Mouse (Mus musculus) kidney, postnatal 25 days (tissue): ENCODE results near the gene Hivep3.
A peak's percentile ranks its signal among the peaks of the same experiment; 100 is the strongest.

ENCODE experiments used
- DNase-seq, 2 experiments: peaks; one replicate each; pipeline ENCODE4 v3.0.0; 2021; ENCODE audit warnings: mixed read lengths in 2 of 2

Gene Hivep3

DNA sequence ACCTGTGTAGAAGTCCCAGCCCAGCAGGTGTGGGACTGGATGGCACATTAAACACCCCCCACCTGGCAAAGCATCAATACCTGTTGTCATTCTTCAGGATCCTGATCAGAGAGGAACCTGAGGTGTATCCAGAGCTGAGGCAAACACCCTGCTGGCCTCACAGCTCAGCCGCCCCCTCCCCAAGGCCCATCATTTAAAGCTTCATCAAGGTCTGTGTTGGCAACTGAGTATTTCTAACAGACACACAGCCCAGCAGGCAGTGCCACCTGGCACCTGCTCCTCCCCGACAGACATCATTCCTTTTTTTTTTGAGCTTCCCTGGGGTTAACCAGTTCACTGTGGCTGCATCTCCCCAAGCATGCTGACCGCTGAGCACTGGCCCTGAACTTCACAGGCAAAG lies 381.9 kb downstream of the Hivep3 start:
- DNase-seq = no peak

DNA sequence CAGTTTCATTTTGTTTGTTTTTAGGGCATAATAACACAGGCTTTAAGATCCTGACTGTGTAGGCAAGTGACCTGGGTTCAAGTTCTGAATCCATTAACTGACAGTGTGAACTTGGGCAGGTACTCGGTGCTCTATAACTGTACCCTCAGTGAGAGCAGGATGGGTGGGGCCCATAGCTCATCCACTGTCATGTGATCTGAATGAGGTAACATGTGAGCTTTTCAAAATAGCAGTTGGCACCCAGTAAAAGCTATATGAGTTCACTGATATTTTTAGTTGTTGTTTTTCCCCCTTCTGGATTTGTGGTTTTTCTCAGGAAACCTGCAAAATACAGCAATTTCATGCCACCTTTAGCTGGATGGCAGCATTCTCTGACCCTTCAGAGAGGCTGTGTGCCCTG lies 382.7 kb downstream of the Hivep3 start:
- DNase-seq = no peak

DNA sequence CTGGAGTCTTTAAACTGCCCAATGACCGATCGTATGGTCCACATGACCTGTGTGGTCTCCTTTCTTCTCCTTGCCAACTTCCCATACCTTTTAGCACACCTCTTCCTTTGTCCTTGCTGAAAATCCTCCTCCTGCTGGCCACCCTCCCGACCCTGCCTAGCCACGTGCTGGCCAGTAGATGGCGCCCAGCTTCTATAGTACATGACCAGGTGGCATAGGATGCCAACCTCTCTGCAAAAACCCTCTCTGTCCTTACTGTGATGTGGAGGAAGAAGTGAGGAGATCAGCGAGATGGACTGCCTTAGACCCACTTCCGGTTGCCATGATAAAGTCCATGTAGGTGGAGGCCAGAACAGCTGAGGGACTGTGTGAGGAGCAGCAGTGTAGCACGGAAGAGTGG lies 386.7 kb downstream of the Hivep3 start:
- peak; percentile 55 to 74 for DNase-seq

DNA sequence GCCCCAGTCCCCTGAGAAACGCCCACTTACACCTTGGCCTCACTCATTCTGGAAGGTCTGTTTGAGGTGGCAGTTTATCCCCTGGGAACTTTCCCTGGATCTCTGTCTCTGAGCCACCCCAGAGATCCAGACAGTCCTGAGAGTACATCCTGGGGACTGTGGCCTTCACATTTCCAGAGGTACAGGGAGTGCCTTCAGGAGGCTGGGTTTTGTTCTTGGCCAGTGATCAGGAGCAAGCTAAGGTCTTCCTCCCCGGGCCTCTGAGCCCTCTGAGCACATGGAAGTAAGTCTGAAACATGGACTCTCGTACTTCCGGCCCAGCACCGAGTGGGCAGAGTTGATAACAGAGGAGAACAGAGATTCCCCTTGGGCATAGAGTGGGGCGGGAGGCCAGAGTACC lies 391.1 kb downstream of the Hivep3 start:
- no peak for DNase-seq

DNA sequence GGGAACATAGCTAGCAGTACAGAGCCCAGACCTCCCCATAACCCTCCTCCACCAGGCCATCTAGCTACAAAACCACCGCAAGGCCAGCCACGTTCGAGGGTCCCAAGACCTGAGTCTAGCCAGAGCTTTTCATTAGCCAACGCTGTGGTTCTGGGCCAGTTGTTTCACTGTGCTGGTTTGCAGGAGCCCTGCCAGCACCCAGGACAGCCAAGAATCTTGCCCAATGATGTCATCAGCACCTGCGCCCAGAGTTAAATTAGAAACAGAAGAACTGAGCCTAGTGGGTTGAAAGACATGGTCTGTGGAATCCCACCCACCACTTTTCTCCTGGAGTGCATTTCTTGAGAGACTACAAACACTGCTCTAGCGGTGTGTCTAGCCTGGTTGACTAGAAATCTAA lies 392.5 kb downstream of the Hivep3 start:
- no peak for DNase-seq

DNA sequence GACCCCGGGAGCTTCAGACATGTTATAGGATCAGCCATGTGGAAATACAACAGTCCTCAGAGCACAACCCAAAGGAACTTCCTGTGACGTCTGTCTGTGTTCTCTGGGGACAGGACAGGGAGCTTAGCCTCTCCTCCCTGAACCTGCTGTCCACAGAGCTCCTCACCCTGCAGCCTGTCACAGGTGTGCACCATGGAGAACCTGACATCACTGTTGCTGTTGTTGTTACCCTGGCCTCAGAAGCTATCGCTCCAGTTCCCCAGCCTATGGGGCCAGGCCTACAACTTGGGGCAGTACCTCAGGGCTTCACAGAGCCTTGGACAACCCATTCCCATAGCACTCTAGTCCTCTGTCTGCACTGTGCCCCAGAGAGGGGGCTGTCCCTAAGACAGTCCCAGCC lies 393.7 kb downstream of the Hivep3 start:
- DNase-seq = no peak

DNA sequence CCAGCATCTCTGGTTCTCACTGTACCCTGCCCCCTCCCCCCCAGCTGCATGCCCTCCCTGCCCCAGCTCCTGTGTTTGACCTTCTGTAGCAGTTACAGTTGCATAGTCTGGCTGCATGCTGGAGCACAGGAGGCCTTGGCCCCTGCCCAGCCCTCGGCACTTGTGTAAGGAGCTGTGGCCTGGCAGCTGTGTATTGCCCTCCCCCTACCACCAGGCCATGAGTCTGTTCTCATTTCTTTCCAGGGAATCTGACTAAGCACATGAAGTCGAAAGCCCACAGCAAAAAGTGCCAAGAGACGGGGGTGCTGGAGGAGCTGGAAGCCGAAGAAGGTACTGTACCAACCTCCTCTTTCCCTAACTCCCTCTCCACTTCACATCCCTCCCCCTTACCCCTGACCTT lies 394.4 kb downstream of the Hivep3 start:
- no peak for DNase-seq

DNA sequence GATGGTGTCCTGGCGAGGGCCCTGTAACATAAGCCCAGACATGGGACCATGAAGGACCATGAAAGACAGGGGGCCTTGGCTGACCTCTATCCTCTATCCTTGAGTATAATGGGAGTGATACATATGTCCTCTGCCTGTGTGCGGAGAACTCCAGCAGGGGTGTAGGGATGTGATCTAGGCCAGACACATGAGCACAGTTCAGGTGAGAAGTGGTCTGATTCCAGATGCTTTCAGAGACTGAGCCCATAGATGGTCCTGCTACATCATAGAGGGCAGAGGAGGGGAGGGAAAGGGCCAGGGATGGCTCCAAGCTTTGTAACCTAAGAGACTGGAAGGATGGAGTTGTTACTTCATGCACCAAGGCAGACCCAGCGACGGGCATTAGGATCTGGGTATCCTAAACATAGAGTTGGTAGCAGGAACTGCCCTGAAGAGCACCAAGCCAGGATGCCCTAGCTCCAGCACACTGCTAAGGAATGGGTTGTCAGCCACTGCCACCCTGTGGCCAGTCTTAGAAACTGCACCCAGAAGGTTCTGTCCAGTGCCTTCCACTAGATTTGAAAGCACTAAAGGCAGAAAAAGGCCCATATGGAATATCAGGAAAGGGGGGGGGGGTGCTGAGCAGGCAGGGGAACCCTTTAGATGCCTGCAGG lies 395.8 kb downstream of the Hivep3 start:
- peak; percentile 37 to 63 for DNase-seq

DNA sequence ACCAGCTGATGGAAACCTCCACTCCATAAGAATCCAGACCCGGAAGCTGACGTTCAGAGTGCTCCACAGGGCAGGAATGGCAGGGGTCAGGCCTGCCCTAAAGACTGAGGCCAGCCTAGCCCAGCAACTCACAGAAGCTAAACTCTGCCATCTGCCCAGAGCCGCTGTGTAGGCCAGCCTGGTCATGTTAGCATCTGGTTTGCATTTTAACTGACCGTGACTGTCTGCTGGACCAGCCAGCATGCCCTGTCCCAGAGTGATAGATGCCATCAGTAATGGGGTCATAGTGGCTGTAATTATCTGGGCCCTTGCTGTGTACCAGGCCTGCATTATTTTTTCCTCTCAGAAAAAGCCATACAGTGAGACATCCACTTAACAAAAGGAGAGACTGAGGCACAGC lies 397.3 kb downstream of the Hivep3 start:
- no peak for DNase-seq

DNA sequence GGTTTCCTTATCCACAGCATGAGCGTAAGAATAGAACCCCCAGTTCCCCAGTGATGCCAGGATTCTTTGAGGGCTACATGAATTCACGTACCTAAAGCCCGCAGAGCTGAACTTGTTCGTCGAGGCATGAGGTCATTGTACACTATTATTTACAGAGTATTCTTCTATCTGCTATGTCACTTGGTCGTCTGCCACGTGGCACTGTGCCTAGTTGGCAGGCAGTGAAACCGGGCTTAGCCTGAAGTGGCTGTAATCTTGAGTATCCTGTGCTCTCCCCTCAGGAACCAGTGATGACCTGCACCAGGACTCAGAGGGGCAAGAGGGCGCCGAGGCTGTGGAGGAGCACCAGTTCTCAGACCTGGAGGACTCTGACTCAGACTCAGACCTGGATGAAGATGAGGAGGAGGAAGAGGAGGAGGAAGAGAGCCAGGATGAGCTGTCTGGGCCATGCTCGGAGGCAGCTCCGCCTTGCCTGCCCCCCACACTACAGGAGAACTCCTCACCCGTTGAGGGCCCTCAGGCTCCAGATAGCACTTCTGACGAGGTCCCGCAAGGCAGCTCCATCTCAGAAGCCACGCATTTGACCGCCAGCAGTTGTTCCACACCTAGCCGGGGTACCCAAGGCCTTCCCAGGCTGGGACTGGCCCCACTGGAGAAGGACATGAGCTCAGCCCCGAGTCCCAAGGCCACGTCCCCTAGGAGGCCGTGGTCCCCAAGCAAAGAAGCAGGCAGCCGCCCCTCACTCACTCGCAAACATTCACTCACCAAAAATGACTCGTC lies 398.0 kb downstream of the Hivep3 start:
- DNase-seq = peak; percentile 74 to 76

DNA sequence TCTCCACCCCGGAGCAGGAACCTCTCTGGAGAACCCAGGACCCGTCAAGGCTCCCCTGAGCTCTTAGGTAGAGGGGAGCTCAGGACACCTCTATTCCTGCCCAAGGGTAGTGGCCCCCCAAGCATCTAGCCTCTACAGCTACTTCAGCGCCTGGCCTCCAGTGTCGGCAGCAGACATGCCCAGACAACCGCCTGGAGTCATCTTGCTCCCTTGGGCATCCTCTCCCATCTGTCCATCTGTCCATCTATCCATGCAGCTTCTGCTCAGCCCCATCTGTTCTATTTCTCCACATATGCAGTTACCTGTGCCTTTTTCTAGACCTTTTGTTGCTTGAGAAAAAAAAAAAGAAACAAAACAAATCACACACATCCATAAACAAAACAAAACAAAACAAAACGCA lies 400.6 kb downstream of the Hivep3 start:
- no peak for DNase-seq

DNA sequence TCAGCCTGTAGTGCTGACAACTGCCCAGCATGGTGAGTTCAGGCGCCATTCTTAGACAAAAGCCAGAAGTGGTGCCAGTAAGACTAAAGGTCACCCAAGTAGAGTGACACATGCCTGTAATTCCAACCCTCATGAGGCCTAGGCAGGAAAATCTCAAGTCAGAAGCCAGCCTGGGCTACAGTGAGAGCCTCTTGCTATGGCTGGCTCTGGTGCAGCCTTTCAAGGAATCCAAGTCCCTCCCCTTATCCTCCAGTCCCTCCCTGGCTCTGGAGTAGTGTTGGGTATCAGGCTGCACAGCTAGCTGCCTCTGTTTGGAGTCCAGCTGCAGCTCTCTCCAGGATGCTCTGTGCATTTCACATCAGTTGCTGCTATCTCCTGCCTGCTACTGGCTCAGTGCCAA lies 408.2 kb downstream of the Hivep3 start:
- DNase-seq = no peak

DNA sequence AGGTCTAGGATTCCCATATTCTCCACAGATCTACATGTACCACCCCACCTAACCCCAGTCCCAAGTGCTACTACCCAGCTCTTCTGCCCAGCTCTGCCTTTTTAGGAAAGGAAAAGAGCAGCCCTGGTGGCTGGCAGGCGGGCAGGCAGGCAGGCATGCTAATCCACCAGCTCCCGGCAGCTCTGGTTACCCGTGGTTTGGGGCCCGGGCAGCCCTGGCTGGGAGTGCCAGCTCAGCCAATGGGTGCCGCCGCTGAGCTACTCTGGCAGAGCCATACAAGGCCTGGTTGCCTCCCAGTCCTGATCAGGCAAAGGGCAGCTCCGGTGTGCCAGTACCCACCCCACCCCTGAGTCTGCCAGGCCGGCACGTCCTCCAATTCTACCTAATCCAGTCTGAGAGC lies 409.3 kb downstream of the Hivep3 start:
- no peak for DNase-seq

DNA sequence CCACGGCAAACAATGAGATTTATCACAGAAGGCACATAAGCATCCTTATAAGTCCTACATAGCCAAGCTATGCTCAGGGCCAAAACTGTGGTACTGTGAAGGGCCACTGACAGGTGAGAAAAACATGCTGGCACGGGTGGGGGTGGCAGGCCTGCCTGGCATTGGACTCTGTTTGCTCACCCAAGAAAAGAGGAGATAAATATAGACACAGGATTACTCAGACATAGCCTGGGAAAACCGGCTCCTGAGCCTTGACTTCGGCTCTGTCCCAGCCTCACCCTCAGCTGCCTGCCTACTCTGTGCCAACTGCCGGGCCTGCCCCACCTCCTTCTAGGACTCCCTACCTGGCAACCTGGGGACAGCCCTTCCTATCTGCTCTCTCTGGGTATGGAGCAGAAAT lies 410.8 kb downstream of the Hivep3 start:
- no peak for DNase-seq

DNA sequence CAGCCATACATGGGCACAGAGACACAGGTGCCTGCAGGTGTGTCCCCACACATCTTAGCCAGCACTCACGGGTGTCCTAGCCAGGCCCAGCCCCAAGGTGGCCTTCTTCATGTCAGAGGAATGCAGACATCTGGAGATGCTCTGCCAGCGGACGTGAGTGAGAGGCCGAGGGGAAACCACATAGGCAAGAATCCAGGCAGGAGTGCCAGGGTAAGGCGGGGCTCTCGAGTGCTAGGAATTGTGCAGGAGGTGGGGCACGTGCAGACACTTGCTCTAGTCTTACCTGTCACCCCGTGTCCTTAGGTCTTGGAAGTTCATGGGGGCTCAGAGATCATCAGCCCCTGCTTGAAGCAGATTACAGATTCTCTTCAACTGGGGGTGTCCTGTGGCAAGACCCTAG lies 412.3 kb downstream of the Hivep3 start:
- DNase-seq = no peak

DNA sequence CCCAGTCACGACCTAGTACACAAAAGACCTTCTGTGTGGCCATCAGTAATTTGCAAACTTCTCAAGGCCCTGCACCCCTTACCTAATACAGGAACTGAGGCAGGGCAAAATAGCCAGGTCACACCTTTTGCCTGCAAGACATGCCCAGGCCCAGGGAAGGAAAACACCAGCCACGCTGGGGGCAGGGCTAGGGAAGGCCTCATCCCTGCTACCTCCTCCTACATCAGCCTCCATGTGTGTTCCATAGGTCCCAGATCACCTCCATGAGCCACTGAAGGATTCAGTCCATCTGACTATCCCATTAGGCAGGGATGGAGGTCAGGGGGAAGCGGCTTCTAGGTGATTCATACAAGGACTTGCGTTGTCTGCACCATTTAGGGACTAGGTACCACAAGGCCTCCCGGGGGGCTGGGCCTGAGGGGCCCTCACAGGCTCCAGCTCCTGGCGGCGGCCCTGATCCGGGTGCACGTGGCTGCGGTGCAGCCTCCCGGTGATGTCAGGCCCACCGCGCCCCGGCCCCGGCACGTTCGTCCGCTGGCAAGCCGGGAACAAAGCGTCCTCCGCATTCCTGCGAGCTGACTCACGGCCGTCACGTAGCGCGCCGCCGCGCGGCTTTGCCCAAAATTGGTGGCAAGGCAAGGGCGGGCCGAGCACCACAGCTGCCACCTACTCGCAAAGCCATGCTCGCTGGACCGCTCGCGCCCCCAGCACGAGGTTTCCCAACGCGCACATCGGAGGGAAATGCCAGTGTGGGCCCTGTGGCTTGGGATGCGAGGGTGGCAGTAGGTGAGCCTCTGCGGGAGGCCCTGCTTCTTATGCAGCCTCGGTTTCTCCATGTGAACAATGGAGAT lies 414.9 kb downstream of the Hivep3 start:
- peak; percentile 56 to 81 for DNase-seq

DNA sequence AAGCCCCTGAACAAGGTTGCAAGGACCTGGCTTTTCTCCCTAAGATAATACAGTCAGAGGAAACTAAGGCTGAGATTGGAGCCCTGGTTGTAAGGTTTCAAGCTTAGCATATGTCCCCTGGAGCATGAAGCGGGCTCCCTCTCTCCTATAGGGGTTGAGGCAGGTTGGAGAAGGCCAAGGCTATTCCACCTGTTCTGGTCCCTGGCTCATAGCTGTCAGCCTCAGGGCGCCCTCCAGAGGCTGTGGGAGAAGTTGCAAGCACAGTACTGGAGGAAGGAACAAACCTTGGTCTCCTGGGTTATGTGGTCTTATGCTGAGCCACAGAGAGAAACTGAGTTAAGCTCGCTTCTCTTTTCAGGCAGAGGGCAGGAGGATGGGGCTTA lies 415.5 kb downstream of the Hivep3 start:
- DNase-seq = no peak

DNA sequence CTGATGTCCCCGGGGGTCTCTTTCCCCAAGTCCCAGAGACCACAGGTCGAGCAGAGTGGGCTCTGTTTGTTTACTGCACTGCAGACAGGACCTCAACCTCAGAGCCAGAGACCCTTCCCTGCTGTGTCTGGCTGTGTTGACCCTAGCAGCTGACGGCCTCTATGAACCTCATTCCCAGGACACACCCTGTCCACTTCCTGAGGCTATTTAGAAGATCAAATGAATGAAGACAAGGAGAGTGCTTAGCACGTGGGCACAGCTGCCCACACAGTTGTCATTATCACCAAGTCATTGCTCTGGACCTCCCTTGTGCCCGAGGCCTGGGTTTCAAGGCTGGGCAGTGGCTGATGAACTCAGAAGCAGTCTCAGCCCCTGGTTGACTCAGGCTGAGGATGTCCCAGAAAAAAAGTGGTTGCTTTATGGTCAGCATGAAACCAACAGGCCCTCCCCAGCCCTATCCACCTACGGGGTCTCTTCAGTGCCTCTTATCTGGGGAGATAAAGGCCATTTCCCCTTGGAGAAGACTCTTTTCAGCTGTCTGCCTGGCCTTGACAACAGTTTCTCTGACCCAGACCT lies 416.8 kb downstream of the Hivep3 start:
- no peak for DNase-seq

DNA sequence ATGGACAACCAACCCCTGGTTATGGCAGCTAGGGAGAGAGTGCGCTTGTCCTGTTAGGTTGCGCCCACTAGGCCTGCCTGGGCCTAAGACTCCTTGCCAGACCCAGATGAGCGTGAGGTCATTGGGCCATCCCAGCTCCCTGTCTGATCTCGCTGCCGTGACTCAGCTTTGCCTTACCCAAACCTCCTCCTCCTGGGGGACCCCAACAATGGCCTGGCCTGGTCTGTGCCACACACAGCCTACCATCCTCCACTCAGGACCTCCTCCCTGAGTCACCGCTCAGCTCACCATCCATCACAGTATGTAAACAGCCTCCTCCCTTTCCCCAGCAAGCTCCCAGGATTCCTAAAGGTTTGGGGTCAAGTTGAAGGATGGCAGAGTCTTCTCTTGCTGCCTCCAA lies 418.3 kb downstream of the Hivep3 start:
- DNase-seq = no peak

DNA sequence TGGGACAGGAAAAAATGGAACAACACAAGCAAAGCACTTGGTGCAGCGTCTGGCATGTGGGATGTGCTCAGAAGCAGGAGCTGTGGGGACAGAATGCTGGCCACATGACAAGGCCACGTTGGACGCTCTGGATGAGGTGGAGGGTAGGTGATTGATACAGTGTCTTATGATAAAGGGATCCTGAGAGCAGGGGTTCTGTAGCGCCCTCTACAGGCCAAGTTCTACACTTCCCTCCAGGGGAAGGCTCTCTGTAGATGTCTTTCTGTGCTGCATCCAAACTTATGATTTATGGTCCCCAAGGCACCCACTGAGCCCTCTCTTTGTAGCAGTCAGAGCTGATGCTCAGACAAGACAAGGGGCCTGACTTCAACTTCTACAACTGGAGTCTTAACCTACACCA lies 419.1 kb downstream of the Hivep3 start:
- DNase-seq = no peak

DNA sequence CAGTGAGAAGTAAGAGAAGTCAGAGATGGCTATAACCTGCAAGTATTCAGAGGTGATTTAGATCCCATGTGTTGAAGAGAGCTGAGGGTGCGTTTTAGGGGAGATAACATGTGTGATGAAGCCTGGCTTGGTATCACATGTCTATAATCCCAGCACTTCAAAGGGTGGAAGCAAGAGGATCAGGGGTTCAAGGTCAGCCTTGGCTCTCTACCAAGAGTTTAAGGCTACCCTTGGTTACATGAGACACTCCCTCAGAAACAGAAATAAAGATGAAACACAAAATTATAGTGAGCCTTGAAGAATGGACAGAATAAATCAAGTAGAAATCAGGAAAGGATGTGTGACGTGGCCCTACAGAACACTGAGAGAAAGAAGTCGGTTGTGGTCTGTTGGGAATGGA lies 420.2 kb downstream of the Hivep3 start:
- no peak for DNase-seq

DNA sequence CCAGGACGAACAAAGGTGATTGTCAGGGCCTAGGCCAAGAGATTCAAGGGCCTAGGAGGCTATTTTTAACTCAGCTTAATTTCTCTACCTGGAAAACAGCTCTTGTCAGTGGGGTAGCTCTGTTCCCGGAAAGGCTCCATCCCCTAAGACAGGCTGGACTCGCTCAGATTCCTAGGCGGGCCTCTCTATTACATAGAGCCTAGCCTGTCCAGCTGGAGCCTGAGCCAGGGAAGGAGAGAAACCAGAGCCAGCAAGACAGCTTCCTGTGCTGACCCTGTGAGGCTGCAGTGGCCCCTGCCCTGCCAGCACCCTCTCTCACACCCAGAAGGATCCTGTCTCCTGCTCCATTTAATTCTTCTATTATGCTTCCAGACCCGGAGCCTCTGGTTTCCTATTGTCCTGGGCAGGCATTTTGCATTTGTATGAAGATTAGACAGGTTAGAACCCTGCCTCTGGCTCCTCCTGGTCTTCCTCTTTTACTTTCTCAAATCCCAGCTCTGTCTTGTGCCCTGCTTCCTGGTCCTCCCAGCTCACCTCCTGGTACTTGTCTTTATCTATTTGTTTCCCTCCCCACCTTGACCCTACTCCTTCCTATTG lies 425.2 kb downstream of the Hivep3 start:
- DNase-seq = no peak
